Mouse (Mus musculus): ENCODE results near the gene Nxpe3.

- TF ChIP-seq CTCF (IDR thresholded peaks at IDR 0.05; ENCODE audit: extremely low read depth, insufficient read depth, insufficient read length, insufficient replicate concordance): no peak
- no peak; the same call in 1 of the 2 replicates for TF ChIP-seq POLR2A (IDR thresholded peaks at IDR 0.05; ENCODE audit: low read depth, low read length)
Measured at GRCm38 (mm10) chr16:55820161-55820915, 74.7 kb downstream of the Nxpe3 start.
